Mouse (Mus musculus): ENCODE data around the gene Ubap1.
A peak's percentile ranks its signal among the peaks of the same experiment; 100 is the strongest.

The Ubap1 gene

DNA sequence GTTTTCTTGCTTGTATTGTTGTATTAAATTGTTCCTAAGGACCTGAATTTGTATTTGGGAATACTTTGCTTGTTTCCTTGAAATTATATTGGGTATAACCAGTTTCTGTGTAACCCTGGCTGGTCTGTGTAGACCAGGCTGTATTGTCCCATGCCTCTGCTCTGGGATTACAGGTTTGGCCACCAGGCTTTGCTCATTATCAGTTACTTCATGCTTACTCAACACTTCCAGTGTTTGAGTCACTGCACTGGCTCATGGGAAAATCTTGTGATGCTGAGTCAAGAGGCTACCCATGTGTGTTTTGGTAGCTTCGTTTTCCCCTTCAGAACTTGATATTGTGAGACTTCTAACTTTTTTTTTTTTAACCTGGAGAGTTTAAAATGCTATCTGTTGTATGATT lies 4.5 kb downstream of the Ubap1 start:
- no peak for DNase-seq (ENCODE audit: low spot score in 2 of 2)

DNA sequence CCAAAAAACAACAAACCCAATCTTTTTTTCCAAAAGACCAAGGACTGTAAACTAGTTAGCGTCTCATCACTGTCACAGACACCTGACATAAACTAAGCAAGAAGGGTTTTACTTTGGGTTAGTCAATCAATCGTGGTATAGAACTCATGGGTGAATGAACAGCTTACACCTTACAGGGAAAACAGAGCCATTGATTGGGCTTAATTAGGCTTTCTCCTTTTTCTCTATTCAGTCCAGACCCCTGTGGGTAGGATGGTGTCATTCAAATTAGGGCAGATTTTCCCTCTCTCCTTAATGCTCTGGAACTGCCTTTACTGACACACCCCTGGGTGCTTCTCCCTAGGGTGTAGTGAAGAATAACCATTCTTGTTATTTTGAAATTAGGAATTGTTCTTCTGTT lies 8.4 kb downstream of the Ubap1 start:
- no peak for DNase-seq (ENCODE audit: low spot score in 2 of 2)

DNA sequence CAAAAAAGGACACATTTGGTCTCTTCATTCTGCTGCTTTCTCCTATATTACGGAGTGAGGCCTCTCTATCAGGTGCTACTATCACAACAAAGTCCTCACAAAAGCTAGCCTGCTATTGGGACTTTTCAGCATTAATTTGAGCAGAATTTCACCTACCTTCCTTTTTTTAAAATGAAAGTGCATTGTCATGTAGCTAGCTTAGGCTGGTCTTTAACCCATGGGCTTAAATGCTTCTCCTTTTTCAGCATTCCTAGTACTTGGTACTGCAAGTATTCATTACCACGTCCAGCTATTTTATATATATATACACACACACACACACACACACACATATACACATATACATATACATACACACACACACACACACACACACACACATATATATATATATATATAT lies 9.9 kb downstream of the Ubap1 start:
- no peak for DNase-seq (ENCODE audit: low spot score in 2 of 2)

DNA sequence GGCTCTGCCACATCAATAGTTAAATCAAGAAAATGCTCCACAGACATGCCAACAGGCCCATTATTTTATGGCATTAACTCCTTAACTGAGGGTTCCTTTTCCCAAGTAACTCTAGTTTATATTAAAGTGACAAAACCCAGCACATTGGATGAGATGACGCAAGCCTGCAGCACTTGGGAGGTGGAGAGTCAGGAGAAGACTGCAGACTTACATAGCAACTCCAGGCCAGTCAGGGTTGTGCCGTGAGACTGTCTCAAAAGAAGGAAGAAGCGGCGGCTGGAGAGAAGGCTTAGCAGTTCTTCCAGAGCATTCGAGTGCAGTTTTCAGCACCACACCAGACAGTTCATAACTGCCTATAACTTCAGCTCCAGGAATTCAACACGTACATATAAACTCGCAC lies 10.6 kb downstream of the Ubap1 start:
- no peak for DNase-seq (ENCODE audit: low spot score in 2 of 2)

DNA sequence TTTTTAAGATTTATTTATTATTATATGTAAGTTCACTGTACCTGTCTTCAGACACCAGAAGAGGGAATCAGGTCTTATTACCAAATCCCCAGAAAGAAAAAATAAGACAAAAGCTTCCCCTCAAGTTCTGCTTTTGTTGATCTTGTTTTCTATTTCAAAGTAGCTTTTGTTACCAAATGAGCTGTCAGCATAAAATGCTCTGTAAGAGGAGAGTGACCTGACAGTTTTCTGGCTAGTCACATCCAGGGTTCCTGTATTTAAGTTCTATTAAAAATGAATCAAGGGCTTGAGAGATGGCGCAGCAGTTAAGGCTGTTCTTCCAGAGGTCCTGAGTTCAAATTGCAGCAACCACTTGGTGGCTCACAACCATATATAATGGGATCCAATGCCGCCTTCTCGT lies 12.3 kb downstream of the Ubap1 start:
- DNase-seq (ENCODE audit: low spot score in 2 of 2): no peak

DNA sequence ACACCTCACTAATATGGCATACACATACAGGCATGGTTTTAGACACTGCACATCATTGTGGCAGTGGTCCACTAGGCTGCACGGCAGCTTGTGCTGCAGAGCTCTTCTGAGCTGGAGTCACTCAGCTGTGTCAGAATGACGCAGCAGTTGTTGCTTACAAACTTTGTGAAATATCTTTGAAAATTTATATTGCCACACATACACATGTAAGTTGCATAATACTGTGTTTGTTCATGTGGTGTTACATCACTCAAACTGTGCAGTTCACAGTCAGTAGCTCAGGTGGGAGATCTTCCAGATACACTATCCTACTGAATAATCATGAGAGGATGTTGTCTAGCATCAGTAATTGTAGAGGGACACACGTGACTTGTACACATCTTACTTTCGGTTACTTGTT lies 19.4 kb downstream of the Ubap1 start:
- DNase-seq (ENCODE audit: low spot score in 2 of 2): no peak

DNA sequence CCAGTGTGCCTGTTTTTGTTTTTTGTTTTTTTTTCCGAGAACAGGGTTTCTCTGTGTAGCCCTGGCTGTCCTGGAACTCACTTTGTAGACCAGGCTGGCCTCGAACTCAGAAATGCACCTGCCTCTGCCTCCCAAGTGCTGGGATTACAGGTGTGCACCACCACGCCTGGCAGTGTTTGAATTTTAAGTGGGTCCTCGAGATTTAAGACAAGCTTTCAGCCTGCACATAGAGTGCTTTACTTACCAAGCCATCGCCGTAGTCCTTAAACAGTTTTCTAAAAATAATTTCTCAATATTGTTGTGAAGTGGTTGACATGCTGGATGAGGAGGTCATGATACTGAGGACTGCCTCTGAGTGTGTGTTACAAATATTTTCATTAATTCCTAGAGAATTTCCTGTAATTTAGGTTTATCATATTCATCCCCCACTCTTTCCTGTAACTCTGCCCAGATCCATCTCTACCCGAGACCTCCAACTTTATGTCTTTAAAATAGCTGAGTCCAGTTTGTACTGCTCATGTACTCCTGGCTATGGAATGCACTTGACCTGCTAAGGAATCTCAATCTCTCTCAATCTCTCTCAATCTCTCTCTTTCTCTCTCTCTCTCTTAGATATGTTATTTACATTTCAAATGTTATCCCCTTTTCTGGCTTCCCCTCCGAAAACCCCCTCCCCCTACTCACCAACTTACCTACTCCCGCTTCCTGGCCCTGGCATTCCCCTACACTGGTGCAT lies 21.1 kb downstream of the Ubap1 start:
- DNase-seq (ENCODE audit: low spot score in 2 of 2): no peak

DNA sequence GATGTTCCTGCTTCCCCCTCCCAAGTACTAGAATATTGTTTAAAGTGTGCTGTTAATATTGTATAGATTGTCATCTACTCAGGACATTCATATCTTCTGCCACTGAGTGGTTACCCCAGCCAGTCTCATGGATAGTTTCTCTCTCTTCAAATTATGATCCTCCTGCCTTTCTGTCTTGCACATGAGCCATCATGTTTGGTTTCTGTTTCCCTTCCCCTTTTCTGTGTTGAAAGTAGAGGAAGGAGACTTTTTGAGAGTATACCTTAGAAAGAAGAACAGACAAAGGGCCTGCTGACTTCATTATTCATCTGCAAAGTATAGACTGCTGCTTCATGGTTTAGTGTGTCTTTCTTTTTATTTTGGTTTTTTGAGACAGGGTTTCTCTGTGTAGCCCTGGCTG lies 28.8 kb downstream of the Ubap1 start:
- DNase-seq (ENCODE audit: low spot score in 2 of 2): peak in 1 of 2 experiments; percentile 23

DNA sequence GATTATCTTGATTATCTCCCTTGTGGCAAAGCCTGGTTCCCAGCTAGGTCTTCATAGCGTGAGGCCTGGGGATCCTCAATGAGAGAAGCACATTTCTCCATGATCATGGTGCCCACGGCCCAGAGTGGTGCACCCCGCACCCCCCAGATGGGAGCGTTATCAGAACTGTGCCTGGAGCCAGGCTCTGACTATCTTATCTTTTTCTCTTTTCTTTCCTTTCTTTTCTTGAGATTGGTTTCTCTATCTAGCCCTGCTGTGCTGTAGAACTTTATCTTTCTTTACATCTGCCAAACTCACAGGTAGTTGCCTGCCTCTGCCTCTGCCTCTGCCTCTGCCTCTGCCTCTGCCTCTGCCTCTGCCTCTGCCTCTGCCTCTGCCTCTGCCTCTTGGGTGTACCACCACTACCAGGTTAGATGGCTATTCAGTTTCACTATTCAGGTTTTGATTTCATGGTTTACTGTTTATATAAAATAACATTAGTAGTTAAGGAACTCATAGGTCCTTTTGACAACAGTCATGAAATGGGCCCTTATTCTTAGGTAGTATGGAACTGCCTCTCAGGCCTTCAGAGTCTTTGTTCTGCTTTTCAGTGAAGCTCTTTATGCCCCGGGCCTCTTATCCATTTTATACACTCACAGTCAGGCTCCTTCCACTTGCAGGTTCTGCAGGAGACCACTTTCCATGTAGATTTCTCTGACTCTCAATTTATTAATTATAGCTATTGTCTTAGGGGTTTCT lies 32.6 kb downstream of the Ubap1 start:
- DNase-seq (ENCODE audit: low spot score in 2 of 2): no peak

DNA sequence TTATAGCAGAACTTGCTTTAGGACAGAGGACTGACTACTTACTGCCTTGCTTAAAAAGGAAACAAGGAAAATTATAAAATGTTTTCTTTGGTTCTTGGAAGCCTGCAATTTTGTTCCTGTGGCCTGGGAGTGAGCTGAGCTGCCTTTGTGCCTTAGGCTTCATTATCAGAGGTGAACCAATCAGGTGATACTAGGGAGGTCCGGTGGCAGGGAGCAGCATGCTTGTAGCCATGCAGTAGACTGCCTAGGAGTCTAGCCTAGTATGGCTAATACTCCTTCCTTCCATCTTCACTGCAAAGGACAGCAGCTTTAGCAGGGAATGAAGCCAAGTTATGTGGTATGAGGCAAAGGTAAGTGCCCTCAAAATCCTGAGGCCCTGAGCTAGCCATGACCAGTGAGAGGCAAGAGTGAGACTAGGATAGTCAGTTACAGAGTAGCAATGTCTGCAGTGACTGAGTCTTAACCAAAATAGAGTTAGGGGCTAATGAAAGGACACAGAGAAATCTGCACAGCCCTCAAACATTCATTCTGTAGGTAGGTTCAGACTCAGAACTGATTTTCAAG lies 37.7 kb downstream of the Ubap1 start:
- no peak for DNase-seq (ENCODE audit: low spot score in 2 of 2)

DNA sequence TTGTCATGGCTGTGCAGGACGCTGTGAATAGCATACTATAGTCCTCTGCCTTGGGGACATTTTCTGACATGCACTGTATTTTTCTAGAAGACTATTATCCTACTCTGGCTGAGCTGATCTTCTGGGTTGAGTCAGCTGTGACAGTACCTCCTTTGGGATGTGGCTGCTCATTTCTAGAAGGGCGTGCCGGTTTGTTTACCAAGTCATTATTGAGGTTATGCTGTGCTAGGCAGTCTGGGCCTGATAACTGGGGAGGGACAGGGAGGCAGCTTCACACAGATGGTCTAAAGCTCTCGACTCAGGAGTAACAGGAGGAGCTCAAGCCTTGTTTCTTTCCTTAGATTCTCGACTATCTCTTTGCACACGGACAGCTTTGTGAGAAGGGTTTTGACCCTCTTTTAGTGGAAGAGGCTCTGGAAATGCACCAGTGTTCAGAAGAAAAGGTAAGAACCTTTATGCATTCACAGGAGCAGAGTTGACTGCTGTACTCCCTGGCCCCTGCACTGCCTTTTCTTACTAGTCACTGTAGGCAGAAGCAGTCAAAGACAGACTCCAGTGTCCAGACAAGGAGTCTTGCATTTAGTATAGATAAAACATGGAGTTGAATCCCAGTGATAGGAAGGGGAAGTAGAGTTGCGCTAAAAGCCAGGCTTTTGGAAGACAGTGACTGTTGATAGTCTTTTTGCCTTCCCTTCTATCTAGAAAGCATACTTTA lies 39.1 kb downstream of the Ubap1 start:
- DNase-seq (ENCODE audit: low spot score in 2 of 2): peak; percentile 35 to 36

DNA sequence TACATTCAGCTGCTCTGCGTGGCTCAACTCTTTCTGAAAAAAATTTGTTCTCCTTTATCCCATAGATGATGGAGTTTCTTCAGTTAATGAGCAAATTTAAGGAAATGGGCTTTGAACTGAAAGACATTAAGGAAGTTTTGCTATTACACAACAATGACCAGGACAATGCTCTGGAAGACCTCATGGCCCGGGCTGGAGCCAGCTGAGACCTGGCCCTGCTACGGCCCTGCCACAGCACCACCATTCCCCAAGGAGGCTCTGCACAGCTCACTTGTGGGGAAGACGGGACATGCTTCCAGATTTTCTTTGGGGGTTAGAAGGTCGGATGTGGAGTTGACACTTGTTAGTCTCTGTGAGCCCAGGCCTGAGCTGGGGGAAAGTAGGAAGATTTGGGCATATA lies 39.8 kb downstream of the Ubap1 start:
- no peak for DNase-seq (ENCODE audit: low spot score in 2 of 2)

DNA sequence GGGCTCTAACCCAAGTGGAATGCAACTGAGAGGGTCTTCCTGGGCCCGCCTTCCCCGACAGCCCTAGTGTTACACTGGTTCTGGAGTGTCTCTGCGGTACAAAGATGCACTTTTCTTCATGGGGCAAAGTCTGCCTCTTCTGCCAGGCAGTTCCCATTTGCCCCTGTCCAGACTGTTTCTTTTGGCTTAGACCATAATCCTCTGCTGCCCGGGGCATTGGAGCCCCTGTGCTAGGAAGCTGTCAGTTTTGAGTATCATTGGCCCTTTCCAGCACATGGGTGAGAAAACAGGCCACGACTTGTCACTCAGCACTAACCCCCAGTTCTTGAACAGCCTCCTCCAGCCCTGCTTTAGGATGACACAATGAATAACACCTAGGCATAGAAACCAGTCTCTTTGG lies 40.4 kb downstream of the Ubap1 start:
- no peak for DNase-seq (ENCODE audit: low spot score in 2 of 2)

DNA sequence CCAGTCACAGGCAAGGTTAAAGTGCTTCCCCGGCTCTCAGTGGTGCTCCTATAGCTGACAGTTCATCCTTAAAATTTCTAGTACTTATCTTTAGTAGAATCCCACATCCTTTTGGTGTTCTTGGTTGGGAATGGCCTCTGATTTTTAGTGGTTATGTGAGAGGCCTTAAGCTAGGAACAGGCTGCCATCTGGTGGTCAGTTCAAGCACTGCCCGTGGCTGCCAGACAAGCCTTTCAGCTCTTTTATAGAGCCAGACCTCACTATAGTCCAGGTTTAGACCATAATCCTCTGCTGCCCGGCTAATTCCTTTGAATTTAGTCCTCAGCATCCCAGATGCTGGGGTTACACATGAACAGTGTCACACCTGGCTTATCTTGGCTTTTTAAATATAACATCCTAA lies 41.3 kb downstream of the Ubap1 start:
- DNase-seq (ENCODE audit: low spot score in 2 of 2): peak; percentile 29 to 78

DNA sequence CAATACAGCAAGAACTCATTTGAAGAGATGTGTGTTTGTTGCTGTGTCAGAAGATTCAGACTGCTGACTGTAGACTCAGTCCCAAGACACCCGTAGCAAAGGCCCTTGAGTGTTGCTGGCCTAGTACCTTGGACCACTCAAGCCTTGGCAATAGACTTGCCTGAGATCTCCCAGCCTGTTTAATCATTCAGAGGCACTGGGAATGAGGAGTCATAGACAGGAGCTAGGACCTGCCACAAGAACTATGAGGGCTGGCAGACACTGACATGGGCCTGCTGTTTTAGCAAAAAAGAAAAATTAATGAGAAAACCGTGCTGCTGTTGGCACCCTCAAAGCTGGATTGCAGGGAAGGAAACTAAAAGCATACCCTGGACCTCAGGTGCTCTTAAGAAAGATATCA lies 42.2 kb downstream of the Ubap1 start:
- DNase-seq (ENCODE audit: low spot score in 2 of 2): no peak

DNA sequence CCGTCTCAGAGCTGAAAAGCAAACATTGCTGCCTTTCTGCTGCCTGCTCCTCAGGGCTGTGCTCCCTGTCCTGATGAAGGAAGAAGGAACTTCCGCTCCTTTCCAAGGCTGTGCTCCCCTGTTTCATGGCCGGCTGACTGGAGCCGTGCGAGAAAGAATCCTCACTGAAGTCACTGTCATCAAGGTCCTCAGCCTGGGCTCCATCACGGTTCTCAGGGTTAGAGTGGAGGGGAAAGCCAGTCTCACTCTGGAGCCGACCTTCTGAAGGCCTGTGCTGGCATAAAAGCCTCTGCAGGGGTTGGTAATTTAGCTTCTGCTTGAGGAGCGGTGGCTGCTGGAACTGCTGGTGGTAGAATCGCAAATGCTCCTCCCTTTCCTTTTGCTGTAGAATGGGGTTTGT lies 45.9 kb downstream of the Ubap1 start:
- DNase-seq (ENCODE audit: low spot score in 2 of 2): no peak

DNA sequence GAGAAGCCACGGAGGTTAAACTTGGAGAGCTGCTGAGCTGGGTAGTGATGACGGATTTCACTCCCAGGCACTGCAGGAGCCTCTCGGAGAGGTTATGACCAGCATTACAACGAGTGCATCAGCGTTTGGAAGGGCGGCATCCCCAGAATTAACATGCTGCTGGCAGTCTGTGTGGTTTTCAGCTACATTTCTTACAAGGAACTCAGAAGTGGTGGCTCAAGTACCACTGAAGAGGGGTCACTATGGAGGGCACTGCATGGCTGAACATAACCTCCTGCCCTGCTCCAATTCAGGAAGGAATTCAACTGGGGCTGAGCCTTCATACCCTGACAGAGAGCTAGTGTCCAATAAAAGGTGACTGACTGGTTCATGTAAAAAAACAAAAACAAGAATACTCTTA lies 49.6 kb downstream of the Ubap1 start:
- DNase-seq (ENCODE audit: low spot score in 2 of 2): no peak

DNA sequence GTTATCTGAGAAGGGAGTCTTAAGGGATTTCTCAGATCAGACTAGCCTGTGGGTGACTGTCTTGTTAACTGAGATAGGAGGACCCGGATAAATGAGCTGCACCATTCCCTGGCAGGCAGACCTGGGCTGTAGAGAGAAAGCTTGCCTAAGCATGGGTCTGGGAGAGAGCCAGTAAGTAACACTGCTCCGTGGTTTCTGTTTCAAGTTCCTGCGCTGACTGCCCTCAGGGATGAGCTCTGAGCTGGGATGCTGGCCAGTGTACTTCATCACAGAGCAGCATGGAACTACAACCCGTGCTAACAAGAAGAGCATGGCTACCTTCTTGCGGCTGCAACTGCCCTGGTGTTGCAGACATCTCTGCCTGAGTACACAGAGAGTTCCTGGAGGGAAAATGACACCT lies 51.1 kb downstream of the Ubap1 start:
- DNase-seq (ENCODE audit: low spot score in 2 of 2): peak; percentile 37 to 39

DNA sequence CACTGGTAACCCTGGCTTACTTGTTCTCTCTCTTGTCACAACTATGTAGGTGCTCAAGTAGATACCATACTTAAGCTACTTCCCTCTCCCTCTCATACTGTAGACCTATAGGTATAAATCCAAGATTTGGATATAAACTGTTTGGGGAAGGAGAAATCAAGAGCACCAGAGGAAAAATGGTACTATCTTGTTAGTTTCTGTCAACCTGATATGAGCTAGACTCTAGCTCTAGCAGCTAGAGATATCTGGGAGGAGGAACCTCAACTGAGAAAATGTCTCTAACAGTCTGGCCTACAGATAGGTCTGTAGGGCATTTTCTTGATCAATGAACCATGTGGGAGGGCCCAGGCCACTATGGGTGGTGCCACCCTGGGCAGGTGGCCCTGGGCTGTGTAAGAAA lies 52.4 kb downstream of the Ubap1 start:
- DNase-seq (ENCODE audit: low spot score in 2 of 2): no peak

DNA sequence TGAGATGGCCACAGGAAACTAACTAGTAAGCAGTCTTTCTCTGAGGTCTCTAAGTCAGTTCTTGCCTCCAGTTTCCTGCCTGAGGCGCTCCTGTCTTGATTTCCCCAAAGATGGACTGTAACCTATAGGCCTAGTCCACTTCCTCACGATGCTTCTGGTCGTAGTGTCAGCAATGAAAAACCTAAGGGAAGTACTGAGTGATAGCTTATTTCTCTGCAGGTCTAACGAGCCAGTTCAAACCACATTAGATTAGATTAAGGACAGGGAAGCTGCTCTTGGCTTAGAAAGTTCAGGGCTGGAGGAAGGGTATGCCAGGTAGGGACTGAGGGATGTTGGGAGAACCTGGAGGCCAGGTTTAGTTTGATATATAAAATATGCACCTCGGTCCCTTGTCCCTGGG lies 52.8 kb downstream of the Ubap1 start:
- no peak for DNase-seq (ENCODE audit: low spot score in 2 of 2)

DNA sequence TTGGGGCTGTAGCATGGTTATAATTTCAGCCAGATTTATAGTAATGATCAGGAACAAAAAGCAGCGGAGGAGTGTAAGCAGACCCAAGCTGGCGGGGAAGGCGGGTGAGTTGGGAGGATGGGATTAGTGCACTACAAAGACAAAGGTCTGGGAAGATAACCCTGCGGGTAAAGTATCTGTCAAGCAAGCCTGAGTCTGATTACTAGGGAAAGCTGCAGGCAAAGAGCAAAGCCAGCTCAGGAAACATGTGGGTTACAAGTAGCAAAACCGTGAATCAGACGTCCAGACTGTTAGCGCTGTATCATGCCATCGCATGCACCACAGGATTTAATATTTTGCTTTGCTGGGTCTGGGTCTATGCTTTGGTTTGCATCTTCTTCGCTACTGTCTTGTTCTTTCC lies 57.8 kb downstream of the Ubap1 start:
- DNase-seq (ENCODE audit: low spot score in 2 of 2): no peak

DNA sequence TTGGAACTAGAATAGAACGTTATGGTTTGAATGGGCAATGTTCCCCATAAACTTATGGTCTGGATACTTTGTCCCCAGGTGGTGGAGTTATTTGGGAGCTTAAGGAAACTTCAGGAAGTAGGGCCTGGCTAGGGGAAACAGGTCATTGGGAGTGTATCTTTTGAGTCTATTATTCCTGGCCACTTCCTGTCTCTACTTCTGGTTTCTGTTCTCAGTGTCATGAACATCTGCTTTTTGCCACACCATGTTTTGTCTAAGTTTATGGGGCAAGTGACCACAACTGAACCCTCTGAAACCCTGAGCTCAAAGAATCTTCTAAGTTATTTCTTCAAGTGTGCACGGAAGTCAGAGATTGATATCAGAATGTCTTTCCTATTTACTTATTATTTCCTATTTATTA lies 58.6 kb downstream of the Ubap1 start:
- DNase-seq (ENCODE audit: low spot score in 2 of 2): no peak

DNA sequence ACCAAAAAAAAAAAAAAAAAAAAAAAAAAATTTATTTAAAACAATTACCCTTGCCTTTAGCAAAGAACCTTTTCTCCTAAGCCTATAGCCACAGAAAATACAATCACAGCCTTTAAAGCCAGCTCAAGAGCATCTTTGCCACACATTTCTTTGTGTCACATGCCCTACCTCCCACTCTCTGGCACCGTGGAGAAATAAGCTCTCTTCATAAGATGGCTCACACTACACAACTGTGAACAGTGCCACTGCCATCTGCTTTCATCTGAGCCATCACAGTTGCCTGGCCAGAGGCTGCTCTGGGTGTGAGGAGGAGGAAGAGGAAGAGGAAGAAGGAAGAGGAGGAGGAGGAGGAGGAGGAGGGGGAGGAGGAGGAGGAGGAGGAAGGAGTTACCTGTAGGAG lies 60.5 kb downstream of the Ubap1 start:
- no peak for DNase-seq (ENCODE audit: low spot score in 2 of 2)

Measured in heart, adult 9 months (tissue).